20 mouse cellular contexts compared by ENCODE assay signal in genomic region chr7:139565998-139566397, GRCm38 (mm10). TPM values are rescaled to one million over a fixed set of nuclear protein-coding genes. Genes with fewer than 3 reads are reported as not detected.
"Had no signal": no experiment of that assay in that cellular context is flagged by ENCODE, and none has a peak within 500 bp of the region (broad histone marks: within the 10 kb centered on the region; RNA-seq: fewer than 3 reads in every experiment).

No protein-coding gene starts in this region.

- DNase-seq: kidney, adult 18-20 months; layer of hippocampus, adult 9-11 months; liver, embryonic 13.5 days; lung, adult 2 months; lung, postnatal 10 days; lung, postnatal 36 days; right cerebral cortex, postnatal 4 days; thymus, adult 2 months; thymus, postnatal 14 days; thymus, postnatal 4 days had no signal

- H3K4me1 ChIP-seq: liver, embryonic 13.5 days had no signal

- H3K27ac ChIP-seq: kidney, postnatal 0 days; layer of hippocampus, adult 2 months; liver, embryonic 13.5 days; midbrain, embryonic 12.5 days; midbrain, embryonic 15.5 days; stomach, postnatal 0 days had no signal

- H3K27me3 ChIP-seq: liver, embryonic 13.5 days had no signal

- H3K4me3 ChIP-seq: layer of hippocampus, adult 2 months; liver, embryonic 13.5 days; midbrain, embryonic 12.5 days; midbrain, embryonic 15.5 days had no signal

- ATAC-seq: midbrain, embryonic 15.5 days had no signal

- H3K36me3 ChIP-seq: liver, embryonic 13.5 days; midbrain, embryonic 12.5 days; midbrain, embryonic 15.5 days had no signal

RNA-seq across cellular contexts. Expression of gene Nkx6-2, which starts 16.6 kb away (rescaled TPM):
- total RNA-seq: liver, adult 2 months had no signal
- polyA plus RNA-seq: kidney, embryonic 14.5 days; large intestine, adult 2 months; limb, embryonic 11.5 days; liver, adult 2 months; liver, embryonic 16.5 days had no signal
